Mouse (Mus musculus): ENCODE measurements at regions not wholly inside any gene's neighbourhood (a gene's known extent, or its start where the extent isn't known, plus 50 kb on each side); places are given as distances from the start of the nearest gene placed in this dataset.

GRCm38 (mm10) chr5:77546001-77546620 lies 138.3 kb upstream of the Igfbp7 start:
- Histone ChIP-seq H3K9me3 (ENCODE audit: control insufficient read depth, low read length) (peaks cover 8% of the 10 kb centered on the region; the same call in 1 of the 2 replicates), H3K4me3 (replicated peaks) (no peak overlapping the region), H3K27me3 (ENCODE audit: control insufficient read depth) (no peaks in the 10 kb centered on the region), H3K4me1 (ENCODE audit: control insufficient read depth) (no peaks in the 10 kb centered on the region), H3K36me3 (ENCODE audit: control insufficient read depth) (no peaks in the 10 kb centered on the region)
- TF ChIP-seq GATA1 (IDR thresholded peaks at IDR 0.05; ENCODE audit: low read length): no peak
- TF ChIP-seq TAL1 (IDR thresholded peaks at IDR 0.05; ENCODE audit: low read length): no peak

GRCm38 (mm10) chr5:77532261-77533015 lies 124.6 kb upstream of the Igfbp7 start:
- TF ChIP-seq TAL1 (IDR thresholded peaks at IDR 0.05; ENCODE audit: low read length): no peak
- TF ChIP-seq GATA1 (IDR thresholded peaks at IDR 0.05; ENCODE audit: low read length): no peak
- Histone ChIP-seq H3K36me3 (ENCODE audit: control insufficient read depth) (no peaks in the 10 kb centered on the region), H3K4me1 (ENCODE audit: control insufficient read depth) (no peaks in the 10 kb centered on the region), H3K27me3 (ENCODE audit: control insufficient read depth) (no peaks in the 10 kb centered on the region), H3K4me3 (replicated peaks) (no peak overlapping the region), H3K9me3 (ENCODE audit: control insufficient read depth, low read length) (peaks cover 17% of the 10 kb centered on the region; the same call in 1 of the 2 replicates)

DNA sequence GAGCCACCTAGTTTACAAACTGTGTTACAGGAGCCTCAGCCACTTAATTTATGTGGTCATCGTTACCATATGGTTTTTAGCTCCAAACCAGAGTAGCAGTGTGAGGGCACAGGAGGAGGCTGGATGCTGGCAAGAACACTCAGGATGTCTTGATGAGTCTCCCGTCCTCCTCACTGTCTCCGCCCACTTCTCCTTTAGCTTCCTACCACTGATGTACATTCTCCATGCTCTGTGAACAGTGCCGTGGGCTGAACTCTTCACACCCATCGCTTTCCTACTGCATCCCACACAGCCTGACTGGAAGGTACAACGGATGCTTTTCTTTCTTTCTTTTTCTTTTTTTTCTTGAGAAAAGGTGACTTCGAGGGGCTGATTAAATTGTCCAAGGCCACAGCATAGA lies 122.5 kb upstream of the Igfbp7 start:
- Histone ChIP-seq H3K36me3 (ENCODE audit: control insufficient read depth) (no peaks in the 10 kb centered on the region), H3K9me3 (ENCODE audit: control insufficient read depth, low read length) (peaks cover 17% of the 10 kb centered on the region; the same call in 1 of the 2 replicates), H3K27me3 (ENCODE audit: control insufficient read depth) (no peaks in the 10 kb centered on the region), H3K4me1 (ENCODE audit: control insufficient read depth) (no peaks in the 10 kb centered on the region), H3K4me3 (replicated peaks) (no peak overlapping the region)
- no peak for TF ChIP-seq GATA1 (IDR thresholded peaks at IDR 0.05; ENCODE audit: low read length)
- no peak for TF ChIP-seq TAL1 (IDR thresholded peaks at IDR 0.05; ENCODE audit: low read length)

DNA sequence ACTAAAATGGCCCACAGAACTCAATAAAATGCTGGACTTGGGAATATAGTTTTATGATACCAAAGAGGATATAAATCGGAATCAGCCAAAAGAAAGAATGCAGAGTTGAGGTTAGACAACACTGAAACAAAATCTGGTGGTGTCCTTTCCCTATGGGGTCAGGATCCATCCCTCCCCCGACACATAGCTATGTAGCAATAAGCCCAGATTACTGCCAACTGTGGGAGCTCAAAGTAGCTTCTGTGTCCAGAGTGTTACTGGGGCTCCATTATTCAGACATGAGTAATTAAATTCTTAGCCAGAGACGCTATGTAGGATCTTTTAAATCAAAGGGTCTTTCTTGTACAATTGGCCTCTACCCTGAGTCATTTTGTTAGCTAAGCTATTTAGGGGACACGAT lies 109.4 kb upstream of the Igfbp7 start:
- Histone ChIP-seq H3K27me3 (ENCODE audit: control insufficient read depth) (no peaks in the 10 kb centered on the region), H3K9me3 (ENCODE audit: control insufficient read depth, low read length) (peaks cover 3% of the 10 kb centered on the region), H3K36me3 (ENCODE audit: control insufficient read depth) (no peaks in the 10 kb centered on the region), H3K4me1 (ENCODE audit: control insufficient read depth) (no peaks in the 10 kb centered on the region), H3K4me3 (replicated peaks) (no peak overlapping the region)
- TF ChIP-seq GATA1 (IDR thresholded peaks at IDR 0.05; ENCODE audit: low read length): no peak
- TF ChIP-seq TAL1 (IDR thresholded peaks at IDR 0.05; ENCODE audit: low read length): no peak

DNA sequence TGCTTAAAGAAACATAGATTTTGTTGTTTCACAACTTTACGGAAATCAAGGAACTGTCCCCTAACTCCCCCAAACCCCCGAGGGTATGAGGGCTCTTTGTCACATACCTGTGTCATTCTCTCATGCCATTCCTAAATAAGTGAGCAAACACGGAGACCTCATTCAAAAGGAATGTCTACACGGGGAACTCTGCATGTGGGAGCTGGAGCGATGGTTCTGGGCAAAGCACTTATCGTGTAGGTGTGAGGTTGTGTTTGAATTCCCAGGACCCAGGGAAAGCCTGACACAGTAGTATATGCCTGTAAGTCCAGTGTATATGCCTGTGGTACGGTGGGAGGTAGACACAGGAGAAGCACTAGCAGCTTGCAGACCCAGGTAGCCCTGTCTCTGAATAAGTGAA lies 107.6 kb upstream of the Igfbp7 start:
- TF ChIP-seq GATA1 (IDR thresholded peaks at IDR 0.05; ENCODE audit: low read length): no peak
- TF ChIP-seq TAL1 (IDR thresholded peaks at IDR 0.05; ENCODE audit: low read length): no peak
- H3K4me1 ChIP-seq (ENCODE audit: control insufficient read depth): no peaks in the 10 kb centered on the region
- no peaks in the 10 kb centered on the region for H3K9me3 ChIP-seq (ENCODE audit: control insufficient read depth, low read length)
- no peak overlapping the region for H3K4me3 ChIP-seq (replicated peaks)
- H3K36me3 ChIP-seq (ENCODE audit: control insufficient read depth): no peaks in the 10 kb centered on the region
- no peaks in the 10 kb centered on the region for H3K27me3 ChIP-seq (ENCODE audit: control insufficient read depth)

DNA sequence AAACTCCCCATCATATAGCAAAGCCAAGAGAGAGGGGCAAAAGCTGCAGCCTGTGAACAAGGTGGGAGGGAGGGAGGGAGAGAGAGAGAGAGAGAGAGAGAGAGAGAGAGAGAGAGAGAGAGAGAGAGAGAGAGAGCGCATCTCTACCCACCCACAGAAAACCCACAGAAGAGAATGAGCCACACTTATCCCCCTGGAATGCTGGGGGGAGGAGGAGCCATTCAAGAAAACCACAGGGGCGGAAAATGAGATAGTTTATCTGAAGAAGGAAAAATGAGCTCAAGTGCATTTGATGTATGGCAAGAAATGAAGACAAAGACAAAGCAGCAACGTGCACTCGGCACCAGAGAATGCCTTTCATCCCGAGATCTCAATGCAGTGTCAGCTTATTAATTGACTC lies 94.8 kb upstream of the Igfbp7 start:
- no peak overlapping the region for H3K4me3 ChIP-seq (replicated peaks)
- no peaks in the 10 kb centered on the region for H3K27me3 ChIP-seq (ENCODE audit: control insufficient read depth)
- H3K36me3 ChIP-seq (ENCODE audit: control insufficient read depth): no peaks in the 10 kb centered on the region
- TF ChIP-seq TAL1 (IDR thresholded peaks at IDR 0.05; ENCODE audit: low read length) (no peak), GATA1 (IDR thresholded peaks at IDR 0.05; ENCODE audit: low read length) (no peak)
- no peaks in the 10 kb centered on the region; the same call in 1 of the 2 replicates for H3K9me3 ChIP-seq (ENCODE audit: control insufficient read depth, low read length)
- H3K4me1 ChIP-seq (ENCODE audit: control insufficient read depth): no peaks in the 10 kb centered on the region

DNA sequence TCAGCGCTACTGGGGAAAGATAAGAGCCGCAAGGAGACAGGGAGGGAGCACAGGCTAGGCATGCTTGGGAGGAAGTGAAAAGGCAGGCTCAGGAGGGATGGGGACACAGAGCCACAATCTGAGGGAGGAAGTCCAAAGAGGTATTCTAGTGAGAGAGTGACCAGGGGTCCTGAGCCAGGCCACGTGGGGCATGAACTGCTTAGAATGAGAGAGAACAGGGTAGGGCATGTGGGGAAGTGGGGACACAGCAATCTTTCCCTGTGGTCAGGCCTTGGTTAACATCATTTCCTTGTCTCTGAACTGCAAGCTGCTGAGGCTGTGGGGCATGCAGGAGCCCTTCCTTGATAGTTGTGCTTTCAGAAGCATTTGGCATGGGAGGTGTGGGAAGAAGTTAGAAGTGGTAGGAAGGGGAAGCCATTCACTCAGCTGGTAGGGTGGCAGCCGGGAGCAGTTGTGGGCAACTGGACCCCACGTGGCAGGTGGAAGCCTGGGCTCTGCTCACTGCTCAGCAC lies 92.2 kb upstream of the Igfbp7 start:
- Histone ChIP-seq H3K36me3 (ENCODE audit: control insufficient read depth) (no peaks in the 10 kb centered on the region), H3K9me3 (ENCODE audit: control insufficient read depth, low read length) (no peaks in the 10 kb centered on the region; the same call in 1 of the 2 replicates), H3K4me1 (ENCODE audit: control insufficient read depth) (no peaks in the 10 kb centered on the region), H3K4me3 (replicated peaks) (no peak overlapping the region), H3K27me3 (ENCODE audit: control insufficient read depth) (no peaks in the 10 kb centered on the region)
- TF ChIP-seq TAL1 (IDR thresholded peaks at IDR 0.05; ENCODE audit: low read length) (no peak), GATA1 (IDR thresholded peaks at IDR 0.05; ENCODE audit: low read length) (no peak)

DNA sequence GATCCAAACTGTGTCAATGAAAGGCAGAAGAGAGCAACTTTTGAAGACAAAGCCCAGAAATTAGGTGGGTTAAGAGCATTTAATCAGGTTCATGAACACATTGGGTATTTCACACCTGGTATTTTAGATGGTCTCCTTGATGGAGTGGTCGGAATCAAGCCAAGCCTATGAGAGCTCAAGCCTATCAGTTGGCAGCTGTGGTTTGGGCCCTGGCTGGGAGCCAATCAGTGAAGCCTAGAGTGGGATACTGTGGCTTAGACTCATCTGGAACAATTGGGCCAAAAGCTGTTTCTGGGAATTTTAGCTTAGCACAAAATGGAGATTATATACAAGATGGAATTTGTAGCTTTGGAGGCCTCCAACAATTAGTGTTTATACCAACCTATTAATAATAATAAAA lies 86.8 kb upstream of the Igfbp7 start:
- Histone ChIP-seq H3K36me3 (ENCODE audit: control insufficient read depth) (no peaks in the 10 kb centered on the region), H3K9me3 (ENCODE audit: control insufficient read depth, low read length) (no peaks in the 10 kb centered on the region), H3K27me3 (ENCODE audit: control insufficient read depth) (no peaks in the 10 kb centered on the region), H3K4me1 (ENCODE audit: control insufficient read depth) (no peaks in the 10 kb centered on the region), H3K4me3 (replicated peaks) (no peak overlapping the region)
- no peak for TF ChIP-seq TAL1 (IDR thresholded peaks at IDR 0.05; ENCODE audit: low read length)
- TF ChIP-seq GATA1 (IDR thresholded peaks at IDR 0.05; ENCODE audit: low read length): no peak

- H3K9me3 ChIP-seq (ENCODE audit: control insufficient read depth, low read length): no peaks in the 10 kb centered on the region
- no peaks in the 10 kb centered on the region for H3K4me1 ChIP-seq (ENCODE audit: control insufficient read depth)
- no peaks in the 10 kb centered on the region for H3K27me3 ChIP-seq (ENCODE audit: control insufficient read depth)
- no peaks in the 10 kb centered on the region for H3K36me3 ChIP-seq (ENCODE audit: control insufficient read depth)
- H3K4me3 ChIP-seq (replicated peaks): no peak overlapping the region
- TF ChIP-seq TAL1 (IDR thresholded peaks at IDR 0.05; ENCODE audit: low read length) (no peak), GATA1 (IDR thresholded peaks at IDR 0.05; ENCODE audit: low read length) (no peak)
Measured at GRCm38 (mm10) chr5:77488969-77489368, 81.1 kb upstream of the Igfbp7 start.
